Mouse (Mus musculus) testis, adult 2 months (tissue): ENCODE data around the gene Nr5a2.

Source experiments
- CTCF ChIP-seq: fragments of 200-500 bp; IDR thresholded peaks from 2 replicates; pipeline ENCODE4 v1.5.1; 2012; ENCODE audit warnings: low read depth, mild to moderate bottlenecking, inconsistent platforms, low read length, moderate library complexity; ENCODE audit not compliant: control insufficient read depth, insufficient read depth, insufficient replicate concordance
- POLR2A ChIP-seq: fragments of 200-500 bp; IDR thresholded peaks from 2 replicates; pipeline ENCODE4 v1.6.1; 2012; ENCODE audit warnings: low read depth, mild to moderate bottlenecking, inconsistent platforms, low read length, moderate library complexity; ENCODE audit not compliant: control insufficient read depth

DNA sequence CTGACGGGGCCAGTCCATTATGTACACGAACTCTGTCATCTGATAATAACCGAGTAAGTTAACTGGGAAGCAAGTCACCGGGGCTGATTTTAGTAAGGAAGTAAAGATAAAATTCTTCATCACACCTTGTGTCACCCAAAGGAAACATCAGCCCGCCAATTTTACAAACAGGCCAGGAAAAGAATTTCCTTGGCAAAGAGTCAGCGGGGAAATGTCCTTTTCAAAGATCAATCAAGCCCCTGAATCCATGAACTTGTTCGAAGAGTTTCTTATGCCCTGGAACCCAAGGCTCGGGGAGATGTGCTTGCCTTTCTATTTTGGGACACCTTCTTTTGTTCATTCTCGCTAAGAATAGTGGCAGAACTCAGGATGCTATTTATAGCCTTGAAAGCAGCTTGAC is 41.5 kb downstream of the Nr5a2 start:
- TF ChIP-seq CTCF (no peak), POLR2A (no peak)
